Mouse (Mus musculus): Measurements from ENCODE around the gene Gm6871.
"Not testable (repeated sequence)": the region's sequence is repeated elsewhere in the genome, so short reads cannot be mapped to it uniquely, and the experiment has no call there.

Gene Gm6871

GRCm38 (mm10) chr7:41573562-41573961 is at the start of gene Gm6871:
Gene Gm6871, minus strand, starts transcription at chr7:41573662.
- DNase-seq (ENCODE audit: low spot score in 2 of 2): not testable (repeated sequence)

GRCm38 (mm10) chr7:41616241-41616640 is 42.8 kb upstream of the Gm6871 start:
- not testable (repeated sequence) for DNase-seq (ENCODE audit: low spot score in 2 of 2)

- DNase-seq (ENCODE audit: low spot score in 2 of 2): no peak
These were observed 38.2 kb upstream of the Gm6871 start for GRCm38 (mm10) chr7:41611654-41612053.

- DNase-seq (ENCODE audit: low spot score in 2 of 2): no peak
These were observed 26.6 kb upstream of the Gm6871 start for GRCm38 (mm10) chr7:41599932-41600548.

GRCm38 (mm10) chr7:41599034-41599813 is 25.8 kb upstream of the Gm6871 start, which contains the start of gene 2610021A01Rik:
Gene 2610021A01Rik, plus strand, starts transcription at chr7:41599230.
- peak; percentile 88 to 91 for DNase-seq (ENCODE audit: low spot score in 2 of 2)

GRCm38 (mm10) chr7:41598615-41599014 is 25.2 kb upstream of the Gm6871 start:
- no peak for DNase-seq (ENCODE audit: low spot score in 2 of 2)

GRCm38 (mm10) chr7:41587831-41588230 is 14.4 kb upstream of the Gm6871 start:
- DNase-seq (ENCODE audit: low spot score in 2 of 2): not testable (repeated sequence)

- DNase-seq (ENCODE audit: low spot score in 2 of 2): no peak
These were observed 8.6 kb upstream of the Gm6871 start for GRCm38 (mm10) chr7:41582028-41582427.

GRCm38 (mm10) chr7:41577956-41578355 is 4.5 kb upstream of the Gm6871 start:
- no peak for DNase-seq (ENCODE audit: low spot score in 2 of 2)

GRCm38 (mm10) chr7:41560681-41561080 is 12.8 kb downstream of the Gm6871 start:
- DNase-seq (ENCODE audit: low spot score in 2 of 2): no peak

GRCm38 (mm10) chr7:41512672-41513071 is 60.8 kb downstream of the Gm6871 start:
- DNase-seq (ENCODE audit: low spot score in 2 of 2): no peak

GRCm38 (mm10) chr7:41512207-41512606 is 61.3 kb downstream of the Gm6871 start:
- no peak for DNase-seq (ENCODE audit: low spot score in 2 of 2)

GRCm38 (mm10) chr7:41502402-41502801 is 71.1 kb downstream of the Gm6871 start:
- no peak for DNase-seq (ENCODE audit: low spot score in 2 of 2)

GRCm38 (mm10) chr7:41500151-41500934 is 73.1 kb downstream of the Gm6871 start:
- peak in 1 of 2 experiments; percentile 59 for DNase-seq (ENCODE audit: low spot score in 2 of 2)

- DNase-seq (ENCODE audit: low spot score in 2 of 2): peak; percentile 96 to 98
These were observed 73.9 kb downstream of the Gm6871 start, which contains the start of the genes Gm20449 and AW146154 for GRCm38 (mm10) chr7:41499389-41500049. Gene Gm20449, minus strand, starts transcription at chr7:41499417. Gene AW146154, minus strand, starts transcription at chr7:41499890.

GRCm38 (mm10) chr7:41499018-41499388 is 74.5 kb downstream of the Gm6871 start:
- not testable (repeated sequence) for DNase-seq (ENCODE audit: low spot score in 2 of 2)

GRCm38 (mm10) chr7:41498464-41498863 is 75.0 kb downstream of the Gm6871 start:
- DNase-seq (ENCODE audit: low spot score in 2 of 2): not testable (repeated sequence)

- DNase-seq (ENCODE audit: low spot score in 2 of 2): no peak
These were observed 75.6 kb downstream of the Gm6871 start for GRCm38 (mm10) chr7:41497871-41498270.

All from frontal cortex, postnatal 14 days (tissue).